Mouse (Mus musculus) lung, postnatal 4 days (tissue): ENCODE measurements at regions not wholly inside any gene's neighbourhood (a gene's known extent, or its start where the extent isn't known, plus 50 kb on each side); places are given as distances from the start of the nearest gene placed in this dataset.

Experiments
- DNase-seq, 2 experiments: peaks; one replicate each; pipeline ENCODE4 v3.0.0; 2021

GRCm38 (mm10) chr11:8148485-8148825, 515.9 kb downstream of the Tns3 start:
- DNase-seq: no peak

DNA sequence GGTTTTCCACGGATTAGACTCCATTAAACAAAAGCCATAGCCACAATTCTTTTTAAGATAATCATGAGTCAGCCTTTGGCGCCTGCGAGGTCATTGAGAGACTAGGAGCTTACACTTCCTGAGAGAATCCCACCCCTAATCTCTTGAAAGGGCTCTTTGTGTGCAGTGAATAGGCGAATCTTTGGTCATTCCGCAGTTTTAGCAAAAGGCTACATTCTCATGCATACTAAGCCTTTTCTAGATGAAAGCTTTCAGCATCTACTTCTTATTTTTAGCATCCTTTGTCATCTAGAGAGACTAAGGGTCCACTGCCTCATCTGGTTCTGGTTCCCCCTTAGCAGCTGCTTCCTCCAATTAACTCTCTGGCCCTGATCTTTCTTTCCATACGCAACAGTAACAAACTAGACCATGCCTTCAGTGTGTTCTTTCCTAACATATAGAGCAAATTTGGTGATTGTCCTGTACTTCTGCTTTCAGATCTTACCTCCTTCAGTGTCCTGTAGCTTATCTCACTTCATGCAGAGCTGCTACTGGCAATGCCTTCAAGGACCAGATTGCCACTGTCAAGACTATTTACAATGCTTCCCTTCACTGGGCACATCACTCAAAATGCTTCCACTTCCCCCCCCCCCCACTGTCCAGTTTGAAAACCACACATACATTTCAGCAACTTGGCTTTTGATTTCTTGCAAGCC, 516.4 kb downstream of the Tns3 start:
- DNase-seq: no peak

- DNase-seq: no peak
These were observed 527.0 kb downstream of the Tns3 start for GRCm38 (mm10) chr11:8137366-8137765.

DNA sequence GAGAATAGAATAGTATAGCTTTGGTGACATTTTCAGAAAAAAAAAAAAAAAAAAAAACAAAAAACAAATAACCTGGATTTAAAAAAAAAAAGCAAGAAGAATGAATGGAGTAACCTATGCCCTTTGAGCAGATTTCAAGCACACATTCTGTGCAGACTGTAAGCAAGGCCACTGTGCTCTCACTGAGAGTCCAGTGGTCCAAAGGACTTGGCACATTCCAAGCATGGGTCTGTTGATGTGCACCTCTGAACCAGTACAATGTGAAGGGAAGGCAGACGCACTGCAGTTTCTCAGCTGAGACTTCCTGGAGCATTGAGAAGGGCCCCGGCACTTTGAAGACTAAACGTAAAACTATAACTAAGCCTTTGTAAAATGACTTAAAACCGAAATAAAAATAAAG, 527.7 kb downstream of the Tns3 start:
- DNase-seq: no peak

DNA sequence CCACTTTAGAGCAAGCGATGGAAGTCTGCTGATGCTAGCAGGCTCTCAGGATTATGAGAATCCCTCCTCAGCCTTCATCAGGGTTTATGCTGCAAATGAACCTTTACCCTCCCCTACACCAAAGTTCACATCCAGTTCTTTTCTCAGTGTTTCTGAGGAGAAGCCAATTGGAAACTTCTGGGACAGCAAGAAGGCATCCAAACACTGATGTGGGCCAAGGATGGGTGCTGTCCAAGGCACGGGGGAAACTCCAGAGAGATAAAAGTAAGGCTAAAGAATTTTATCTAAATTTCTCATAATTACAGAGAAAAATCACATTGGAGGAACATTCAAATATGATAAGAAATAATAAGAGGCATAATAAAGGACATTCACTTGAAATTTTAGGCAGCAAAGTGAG, 555.0 kb downstream of the Tns3 start:
- DNase-seq: no peak

DNA sequence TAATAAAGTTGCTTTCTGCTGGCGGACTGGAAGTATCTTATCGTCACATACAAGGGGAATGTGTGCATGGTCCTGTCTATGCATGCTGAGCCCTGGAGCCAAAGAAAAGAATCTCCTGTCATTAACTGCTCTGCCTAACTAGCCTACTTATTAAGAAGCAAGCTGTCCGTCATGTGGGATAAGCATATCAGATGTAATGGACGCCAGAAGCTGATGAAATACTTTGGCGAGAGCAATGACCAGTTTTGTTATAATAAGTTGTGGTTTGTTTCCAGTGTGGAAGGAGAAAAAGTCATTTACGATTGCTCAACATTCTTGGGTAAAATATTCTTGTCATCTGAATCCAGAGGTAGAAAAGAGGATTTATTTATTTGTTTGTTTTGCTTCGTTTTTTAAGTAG, 563.2 kb downstream of the Tns3 start:
- DNase-seq: no peak

GRCm38 (mm10) chr11:8084328-8084727, 580.0 kb downstream of the Tns3 start:
- no peak for DNase-seq

- no peak for DNase-seq
These were observed 581.5 kb downstream of the Tns3 start for GRCm38 (mm10) chr11:8082811-8083210.

DNA sequence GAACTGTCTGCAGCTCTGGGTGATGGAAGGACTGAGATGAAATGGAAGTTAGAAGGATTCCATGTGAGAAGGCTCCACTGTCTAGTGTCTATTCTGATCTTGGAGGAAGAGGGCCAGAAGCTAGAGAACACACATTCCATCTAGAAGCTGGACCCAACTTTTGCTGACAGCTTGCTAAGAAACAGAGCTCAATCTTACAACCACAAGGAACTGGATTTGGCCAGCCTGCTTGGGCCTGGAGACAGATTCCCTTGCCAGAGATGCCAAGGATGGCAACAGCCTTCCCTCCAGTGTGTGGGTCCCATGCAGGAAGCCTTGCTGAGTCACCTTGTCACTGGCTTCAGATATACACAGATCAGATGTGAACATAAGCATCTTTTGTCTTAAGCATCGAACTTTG, 591.0 kb downstream of the Tns3 start:
- no peak for DNase-seq

GRCm38 (mm10) chr11:8068873-8069272, 595.5 kb downstream of the Tns3 start:
- no peak for DNase-seq

DNA sequence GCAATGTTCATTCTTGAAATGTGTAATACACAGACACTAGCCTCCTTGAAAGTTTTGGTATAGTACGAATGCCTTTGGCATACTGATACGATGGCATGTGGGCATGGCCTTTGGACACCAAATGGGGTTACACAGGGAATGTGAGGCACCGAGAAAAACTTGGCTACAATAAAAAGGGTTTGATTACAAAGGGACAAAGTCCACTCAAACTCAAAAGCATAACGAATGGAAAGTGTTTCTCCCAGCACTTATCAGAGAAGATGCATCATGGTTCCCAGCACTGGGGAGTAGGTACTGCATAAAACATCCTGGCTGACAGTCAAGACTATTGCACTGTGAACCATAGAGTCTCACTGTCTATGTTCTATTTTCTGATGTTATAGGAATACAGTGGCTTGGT, 597.0 kb downstream of the Tns3 start:
- no peak for DNase-seq

DNA sequence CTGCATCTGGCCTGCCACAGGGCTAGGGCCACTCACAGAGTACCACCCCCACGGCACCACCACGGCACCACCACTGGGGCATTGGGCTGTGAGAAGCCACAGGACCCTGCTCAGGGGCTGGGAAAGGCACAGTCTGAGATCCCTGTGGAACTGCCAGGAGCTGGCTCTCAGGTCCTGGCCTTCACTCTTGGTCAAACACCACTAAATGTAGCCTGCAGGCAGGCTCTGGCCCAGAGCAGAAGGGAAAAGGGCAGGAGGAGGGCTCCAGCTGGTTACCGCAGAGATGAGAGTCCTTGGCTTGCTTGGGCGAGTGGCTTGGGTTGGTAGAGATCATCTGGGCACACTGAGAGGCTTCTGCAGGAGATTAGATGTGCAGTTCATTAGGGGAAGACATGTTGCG, 598.5 kb downstream of the Tns3 start:
- no peak for DNase-seq

DNA sequence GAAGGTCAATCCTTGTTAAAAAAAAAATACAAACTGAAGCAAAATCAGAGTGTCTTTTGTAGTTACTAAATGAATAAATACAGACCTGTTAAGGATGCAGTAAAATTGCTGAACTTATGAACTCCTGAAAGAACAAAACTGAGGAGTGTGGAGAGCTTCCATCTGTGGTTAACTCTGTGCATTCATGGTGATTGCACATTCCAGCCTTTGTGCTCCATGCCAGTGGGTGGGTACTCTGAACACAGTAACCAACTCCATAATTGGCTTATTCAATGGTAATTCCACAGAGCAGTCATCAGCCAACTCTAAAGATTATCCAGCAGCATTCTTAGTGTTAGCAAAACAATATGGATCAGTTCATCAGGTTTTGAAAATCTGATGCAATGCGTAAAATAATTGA, 599.2 kb downstream of the Tns3 start:
- DNase-seq: no peak

GRCm38 (mm10) chr11:8061989-8062388, 602.3 kb downstream of the Tns3 start:
- DNase-seq: no peak

- no peak for DNase-seq
These were observed 602.8 kb downstream of the Tns3 start for GRCm38 (mm10) chr11:8061573-8061972.

DNA sequence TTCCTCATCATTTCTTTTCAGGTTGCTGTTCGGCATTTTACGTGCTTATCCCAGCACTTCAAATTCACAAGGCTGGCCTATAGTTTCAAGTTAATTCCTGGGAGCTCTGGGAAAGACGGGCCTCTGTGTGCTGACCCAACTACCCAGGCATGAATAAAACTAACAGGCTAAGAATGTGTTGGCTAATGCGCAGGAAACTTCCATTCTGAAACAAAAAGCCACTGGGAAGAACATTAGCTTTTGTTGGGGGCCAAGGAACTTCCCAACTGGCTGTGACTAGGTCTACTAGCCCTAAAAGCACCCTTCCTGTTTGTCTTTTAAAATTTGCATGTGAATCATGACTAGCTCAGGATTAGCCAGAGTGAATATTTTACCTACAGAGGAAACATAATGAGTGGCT, 612.8 kb downstream of the Tns3 start:
- DNase-seq: no peak

DNA sequence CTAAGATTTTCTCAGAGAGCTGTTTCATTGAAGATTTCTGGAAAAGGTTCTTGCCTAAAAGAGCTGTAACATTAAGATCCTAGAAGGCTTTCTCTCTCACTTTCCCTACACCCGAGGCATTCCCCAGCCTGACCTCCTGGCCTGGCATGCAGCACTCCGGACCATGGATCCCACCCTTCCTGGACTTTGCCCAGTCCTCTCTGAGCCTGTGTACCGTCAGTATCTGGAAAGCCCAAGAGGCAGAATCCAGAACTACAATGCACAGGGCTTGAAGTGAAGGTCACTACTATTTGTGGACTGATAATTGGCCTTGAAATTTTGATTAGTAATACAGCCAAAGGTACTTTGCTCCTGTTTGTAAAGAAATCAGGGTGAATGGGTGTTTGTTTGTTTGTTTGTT, 619.2 kb downstream of the Tns3 start:
- DNase-seq: no peak

DNA sequence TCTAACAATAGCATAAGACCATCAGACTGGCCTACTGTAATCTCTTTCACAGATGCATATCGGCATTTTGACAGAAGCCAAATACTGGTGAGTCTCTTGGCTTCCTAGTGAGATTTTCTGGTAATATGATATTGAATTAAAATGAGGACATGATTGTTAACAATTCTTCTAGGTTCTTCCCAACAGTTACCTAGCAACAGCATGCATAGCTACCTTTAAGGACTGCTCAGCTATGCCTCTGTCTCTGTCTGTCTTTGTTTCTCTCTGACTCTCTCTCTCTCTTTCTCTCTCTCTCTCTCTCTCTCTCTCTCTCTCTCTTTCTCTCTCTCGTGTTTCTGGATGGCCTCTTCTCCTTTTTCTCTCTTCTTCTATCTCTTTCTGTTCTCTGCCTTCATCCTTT, 634.2 kb downstream of the Tns3 start:
- DNase-seq: no peak

DNA sequence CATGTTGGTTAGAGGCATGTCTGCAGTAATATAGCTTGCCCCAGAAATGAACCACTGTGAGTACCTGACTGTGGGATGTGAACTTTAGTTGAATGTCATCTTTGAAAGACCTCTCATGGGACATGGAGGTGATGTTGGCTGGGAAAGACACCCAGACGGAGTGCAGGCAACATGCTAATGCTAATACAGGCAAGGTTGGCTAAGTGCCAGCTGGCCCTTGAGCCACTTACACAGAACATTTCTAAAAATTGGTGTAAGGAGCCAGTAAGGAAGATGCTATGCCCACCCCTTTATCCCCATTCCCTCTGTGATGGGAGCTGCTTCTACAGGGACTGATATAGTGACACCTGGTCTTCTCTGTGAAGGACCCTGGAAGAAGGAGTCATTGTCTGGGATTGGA, 656.5 kb downstream of the Tns3 start:
- DNase-seq: no peak

DNA sequence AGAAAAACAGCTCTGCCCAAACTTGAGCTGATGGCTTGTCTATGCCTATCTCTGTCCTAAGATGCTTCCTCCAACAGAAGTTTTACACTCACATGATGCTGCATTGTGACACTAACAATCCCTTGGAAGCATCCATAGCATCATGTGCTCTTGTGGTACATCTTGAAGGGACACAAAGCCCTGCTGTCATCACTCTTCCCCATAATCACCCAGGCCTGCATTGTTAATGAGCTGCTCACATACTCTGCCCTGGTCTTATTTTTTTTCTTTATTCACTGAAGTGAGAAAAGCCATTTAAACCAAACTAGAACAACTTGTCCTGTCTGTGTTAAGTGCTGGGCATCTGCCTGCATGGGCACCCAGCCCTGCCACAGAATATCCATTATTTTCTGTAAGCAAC, 683.3 kb downstream of the Tns3 start:
- no peak for DNase-seq

GRCm38 (mm10) chr11:7975845-7976244, 688.5 kb downstream of the Tns3 start:
- peak; percentile 7 to 65 for DNase-seq

DNA sequence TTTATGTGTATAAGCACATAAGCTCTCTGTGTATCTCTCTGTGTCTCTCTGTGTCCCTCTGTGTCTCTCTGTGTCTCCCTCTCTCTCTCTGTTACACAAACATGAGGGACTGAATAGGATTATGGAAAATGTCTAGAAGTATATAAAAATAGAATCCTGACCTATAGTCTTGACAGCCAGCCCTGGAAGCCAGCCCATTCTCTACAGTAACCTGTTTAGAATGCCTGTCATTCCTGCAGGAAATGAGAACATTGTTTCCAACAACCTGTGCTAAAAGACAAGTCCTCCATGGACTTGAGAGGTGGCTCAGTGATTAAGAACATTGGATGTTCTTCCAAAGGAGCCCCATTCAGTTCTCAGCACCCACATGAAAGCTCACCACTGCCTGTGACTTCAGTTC, 714.4 kb downstream of the Tns3 start:
- no peak for DNase-seq

DNA sequence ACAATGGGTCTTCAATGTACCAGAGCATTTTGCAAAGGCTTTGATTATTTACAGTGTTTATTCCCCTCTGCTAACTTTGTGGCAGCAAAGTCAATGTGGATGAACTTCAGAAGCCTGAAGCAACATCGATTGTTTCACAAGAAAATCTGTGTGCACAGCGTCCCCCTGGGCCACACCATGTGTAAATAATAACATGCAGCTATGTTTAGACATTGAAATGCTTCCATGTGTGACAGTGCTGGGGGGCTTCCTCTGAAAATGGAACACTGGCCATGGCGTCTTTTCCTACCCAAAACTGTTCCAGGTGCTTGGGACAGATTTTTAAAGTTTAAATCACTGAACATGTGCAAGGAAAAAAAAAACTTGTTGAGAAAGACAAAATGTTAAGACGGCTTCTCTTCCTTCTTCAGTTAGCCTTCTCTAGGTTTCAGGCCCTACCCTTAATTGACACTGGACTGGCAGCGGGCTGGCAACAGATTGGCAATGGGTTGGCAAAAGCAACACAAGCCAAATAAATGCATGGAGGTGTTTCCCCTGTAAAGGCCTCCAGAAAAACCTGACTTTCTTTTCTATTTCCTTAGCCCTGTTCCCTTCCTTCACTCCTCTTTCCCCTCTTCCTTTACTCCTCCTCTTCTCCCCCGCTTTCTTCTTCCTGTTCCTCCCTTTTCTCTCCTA, 715.0 kb downstream of the Tns3 start:
- no peak for DNase-seq

GRCm38 (mm10) chr11:7944956-7945515, 719.3 kb downstream of the Tns3 start:
- DNase-seq: no peak

DNA sequence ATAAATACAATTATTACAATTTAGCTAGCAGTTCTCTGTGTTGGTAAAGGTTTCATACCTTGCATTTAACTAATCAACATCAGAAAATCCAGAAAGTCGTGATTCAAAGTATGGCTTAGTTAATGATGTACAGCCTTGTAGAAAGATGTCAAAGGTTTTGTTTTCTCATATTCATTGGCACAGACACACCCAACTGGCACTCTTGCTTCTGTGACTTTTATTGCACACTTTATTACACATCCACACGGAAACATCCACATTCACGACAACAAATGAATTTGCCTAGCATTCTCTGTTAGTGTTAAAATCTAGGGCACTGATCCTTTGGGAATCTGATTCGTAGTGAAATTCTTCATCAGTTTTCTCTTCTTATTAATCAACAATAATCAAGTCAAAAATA, 720.0 kb downstream of the Tns3 start:
- DNase-seq: no peak
